Mouse (Mus musculus) myocyte (in vitro differentiated cells): ENCODE results near the gene Myo9a. TPM values are rescaled to one million over a fixed set of nuclear protein-coding genes. Genes with fewer than 3 reads are reported as not detected.

Experiments used
- H3K27me3 ChIP-seq: one replicate; pipeline ENCODE4 v1.6.1; 2011; ENCODE audit not compliant: control insufficient read depth, insufficient read depth, insufficient read length
- H3K36me3 ChIP-seq: one replicate; pipeline ENCODE4 v1.6.1; 2011; ENCODE audit not compliant: control insufficient read depth, insufficient read depth
- H3K4me2 ChIP-seq: one replicate; pipeline ENCODE4 v1.6.1; 2011; ENCODE audit warnings: low read depth, control low read depth
- H3K4me3 ChIP-seq: one replicate; pipeline ENCODE4 v1.5.1; 2011; ENCODE audit warnings: mild to moderate bottlenecking, control low read depth, moderate library complexity
- H3K79me2 ChIP-seq: one replicate; pipeline ENCODE4 v1.6.1; 2011; ENCODE audit not compliant: control insufficient read depth, insufficient read depth
- H3ac ChIP-seq: one replicate; pipeline ENCODE4 v1.6.1; 2011; ENCODE audit not compliant: control insufficient read depth, insufficient read length
- CEBPB ChIP-seq: IDR thresholded peaks from 2 replicates; pipeline ENCODE4 v1.6.1; 2011; ENCODE audit warnings: mild to moderate bottlenecking, moderate library complexity; ENCODE audit not compliant: poor library complexity, insufficient read depth, severe bottlenecking
- E2F4 ChIP-seq: IDR thresholded peaks from one replicate; pipeline ENCODE4 v1.6.1; 2011; ENCODE audit warnings: mild to moderate bottlenecking, control low read depth, moderate library complexity; ENCODE audit not compliant: insufficient read depth
- MAX ChIP-seq: IDR thresholded peaks from one replicate; pipeline ENCODE4 v1.6.1; 2011; ENCODE audit warnings: low read depth, mild to moderate bottlenecking, control low read depth
- MYOD1 ChIP-seq, 3 experiments: IDR thresholded peaks; one replicate each; pipeline ENCODE4 v1.6.1; 2011; ENCODE audit warnings: control low read depth in 2 of 3, low read depth in 2 of 3, mild to moderate bottlenecking in 2 of 3, moderate library complexity in 1 of 3; ENCODE audit not compliant: insufficient read length in 2 of 3, control insufficient read depth in 1 of 3
- MYOG ChIP-seq, 3 experiments: IDR thresholded peaks; one replicate each; pipeline ENCODE4 v1.6.1; 2011; ENCODE audit warnings: control low read depth in 2 of 3, low read depth in 2 of 3, mild to moderate bottlenecking in 2 of 3; ENCODE audit not compliant: insufficient read length in 2 of 3, control insufficient read depth in 1 of 3, insufficient read depth in 1 of 3
- POLR2A ChIP-seq: IDR thresholded peaks from one replicate; pipeline ENCODE4 v1.6.1; 2011; ENCODE audit warnings: low read depth, mild to moderate bottlenecking, control low read depth, moderate library complexity; ENCODE audit not compliant: insufficient read length
- POLR2AphosphoS2 ChIP-seq: IDR thresholded peaks from one replicate; pipeline ENCODE4 v1.6.1; 2011; ENCODE audit warnings: low read depth, control low read depth; ENCODE audit not compliant: insufficient read length
- REST ChIP-seq: IDR thresholded peaks from one replicate; pipeline ENCODE4 v1.6.1; 2011; ENCODE audit warnings: mild to moderate bottlenecking, control low read depth, moderate library complexity; ENCODE audit not compliant: insufficient read depth, insufficient read length
- SRF ChIP-seq: IDR thresholded peaks from one replicate; pipeline ENCODE4 v1.6.1; 2011; ENCODE audit warnings: low read depth; ENCODE audit not compliant: control insufficient read depth, insufficient read length
- TCF12 ChIP-seq: IDR thresholded peaks from one replicate; pipeline ENCODE4 v1.6.1; 2011; ENCODE audit warnings: mild to moderate bottlenecking, control low read depth; ENCODE audit not compliant: poor library complexity, insufficient read depth, severe bottlenecking
- TCF3 ChIP-seq: IDR thresholded peaks from one replicate; pipeline ENCODE4 v1.6.1; 2011; ENCODE audit warnings: low read depth, control low read depth; ENCODE audit not compliant: insufficient read length
- USF1 ChIP-seq: IDR thresholded peaks from one replicate; pipeline ENCODE4 v1.6.1; 2011; ENCODE audit warnings: low read depth, mild to moderate bottlenecking, control low read depth, moderate library complexity
- polyA plus RNA-seq: library from polyadenylated mRNA; unstranded; fragments of >200 nt; fragmentation: generic; extraction: Trizol; gene quantifications from one replicate; pipeline ENCODE4 v1.2.1, GENCODE M21; 2012; ENCODE audit warnings: missing spikeins

Myo9a gene
- polyA plus RNA-seq, 1 experiment, result 3.5 TPM

DNA sequence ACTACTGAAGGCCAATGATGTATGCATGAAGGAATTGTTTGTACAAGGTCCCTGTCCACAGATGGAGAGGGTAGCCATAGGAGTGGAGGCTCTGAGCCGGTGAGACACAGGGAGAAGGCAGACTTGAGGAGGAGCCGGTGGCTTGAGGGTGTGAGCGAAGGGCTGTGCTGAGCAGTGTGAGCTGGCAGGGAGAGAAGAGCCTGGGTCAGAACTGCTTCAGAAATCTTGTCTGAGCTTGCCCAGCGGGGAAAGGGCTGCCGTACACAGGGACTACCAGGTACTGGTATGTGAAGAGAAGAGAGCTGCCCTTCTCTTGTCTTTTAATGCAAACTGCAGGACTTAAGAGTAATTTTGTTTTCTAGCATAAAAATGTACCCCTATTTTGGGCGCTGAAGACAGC is 17.6 kb upstream of the Myo9a start:
- TF ChIP-seq REST (no peak), MYOG (IDR thresholded peaks at IDR 0.05; ENCODE audit: control insufficient read depth in 1 of 3, insufficient read depth in 1 of 3, insufficient read length in 2 of 3, low read depth in 2 of 3) (no peak), TCF12 (no peak), USF1 (no peak), POLR2A (no peak), E2F4 (no peak), SRF (no peak), MYOD1 (IDR thresholded peaks at IDR 0.05; ENCODE audit: control insufficient read depth in 1 of 3, insufficient read length in 2 of 3, low read depth in 2 of 3) (no peak), CEBPB (no peak), MAX (no peak), POLR2AphosphoS2 (no peak), TCF3 (no peak)
- Histone ChIP-seq H3K79me2 (no peaks in the 10 kb centered on the region), H3K27me3 (no peaks in the 10 kb centered on the region), H3K36me3 (no peaks in the 10 kb centered on the region), H3K4me2 (no peak overlapping the region), H3ac (no peak overlapping the region), H3K4me3 (no peak overlapping the region)

DNA sequence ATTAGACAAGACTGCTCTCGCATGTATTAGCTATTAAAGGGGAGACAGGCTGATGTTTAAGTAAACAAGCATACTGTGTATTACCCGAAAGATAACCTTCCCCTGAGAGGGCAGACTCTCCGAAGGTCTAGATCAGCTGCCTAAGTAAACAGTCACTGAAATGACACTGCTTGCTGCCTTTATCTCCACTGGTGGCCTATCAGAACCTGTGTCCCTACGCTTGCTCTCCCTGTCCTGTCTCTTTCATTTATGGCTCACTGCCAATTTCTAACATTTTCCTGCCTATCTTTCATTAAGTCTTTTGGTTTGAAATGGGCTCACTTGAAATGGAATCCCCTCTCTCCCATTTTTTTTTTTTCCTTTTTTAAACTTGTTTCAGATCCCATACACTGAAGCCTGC is 15.3 kb upstream of the Myo9a start:
- Histone ChIP-seq H3K79me2 (no peaks in the 10 kb centered on the region), H3K4me2 (no peak overlapping the region), H3K27me3 (no peaks in the 10 kb centered on the region), H3ac (no peak overlapping the region), H3K36me3 (no peaks in the 10 kb centered on the region), H3K4me3 (no peak overlapping the region)
- TF ChIP-seq TCF3 (no peak), E2F4 (no peak), CEBPB (no peak), POLR2AphosphoS2 (no peak), MYOG (IDR thresholded peaks at IDR 0.05; ENCODE audit: control insufficient read depth in 1 of 3, insufficient read depth in 1 of 3, insufficient read length in 2 of 3, low read depth in 2 of 3) (no peak), MAX (no peak), REST (no peak), TCF12 (no peak), POLR2A (no peak), MYOD1 (IDR thresholded peaks at IDR 0.05; ENCODE audit: control insufficient read depth in 1 of 3, insufficient read length in 2 of 3, low read depth in 2 of 3) (no peak), SRF (no peak), USF1 (no peak)

DNA sequence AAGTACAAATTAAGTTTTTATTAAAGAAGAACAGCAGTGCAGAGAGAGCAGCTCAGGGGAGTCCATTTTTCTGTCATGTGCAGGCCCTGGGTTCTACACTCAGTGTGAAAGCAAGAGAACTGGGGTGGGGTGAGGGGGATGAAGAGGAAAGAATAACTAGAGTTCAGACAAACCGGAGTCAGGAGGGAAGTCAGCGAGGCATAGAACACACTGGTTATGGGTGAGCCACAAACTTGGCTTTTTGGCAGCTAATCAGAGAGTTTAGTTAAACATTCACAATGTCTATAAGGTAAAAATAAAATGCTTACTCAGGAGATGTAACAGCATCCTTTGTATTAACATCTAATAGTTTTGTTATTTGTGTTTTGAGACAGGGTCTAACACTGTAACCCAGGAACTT is 10.1 kb upstream of the Myo9a start:
- no peak overlapping the region for H3K4me2 ChIP-seq
- no peaks in the 10 kb centered on the region for H3K27me3 ChIP-seq
- TF ChIP-seq TCF3 (no peak), USF1 (no peak), POLR2AphosphoS2 (no peak), MYOD1 (IDR thresholded peaks at IDR 0.05; ENCODE audit: control insufficient read depth in 1 of 3, insufficient read length in 2 of 3, low read depth in 2 of 3) (no peak), CEBPB (no peak), E2F4 (no peak), POLR2A (no peak), SRF (no peak), MYOG (IDR thresholded peaks at IDR 0.05; ENCODE audit: control insufficient read depth in 1 of 3, insufficient read depth in 1 of 3, insufficient read length in 2 of 3, low read depth in 2 of 3) (no peak), MAX (no peak), TCF12 (no peak), REST (no peak)
- no peak overlapping the region for H3K4me3 ChIP-seq
- H3K36me3 ChIP-seq, result no peaks in the 10 kb centered on the region
- no peaks in the 10 kb centered on the region for H3K79me2 ChIP-seq
- no peak overlapping the region for H3ac ChIP-seq

DNA sequence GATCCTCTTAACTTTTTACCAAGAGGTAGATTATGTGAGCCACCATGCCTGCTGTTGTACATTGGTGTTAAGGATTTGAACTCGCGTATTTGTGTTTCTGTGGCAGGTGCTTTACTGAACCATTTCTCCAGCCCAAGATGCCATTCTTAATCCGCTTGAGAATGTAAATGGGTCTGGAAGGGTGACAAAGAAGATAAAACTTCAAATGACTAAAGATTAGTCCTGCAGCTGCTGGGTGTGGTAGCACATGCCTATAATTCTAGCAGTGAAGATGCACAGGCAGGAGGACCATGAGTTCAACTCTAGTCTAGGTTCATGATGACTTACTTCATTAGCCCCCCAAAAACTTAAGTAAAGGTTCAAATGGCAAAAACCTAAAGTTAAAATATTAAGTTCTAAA is 6.8 kb upstream of the Myo9a start:
- H3K27me3 ChIP-seq, result no peaks in the 10 kb centered on the region
- H3K79me2 ChIP-seq, result no peaks in the 10 kb centered on the region
- no peak for TF ChIP-seq E2F4
- peak in 1 of 3 experiments; percentile 49 for TF ChIP-seq MYOG (IDR thresholded peaks at IDR 0.05; ENCODE audit: control insufficient read depth in 1 of 3, insufficient read depth in 1 of 3, insufficient read length in 2 of 3, low read depth in 2 of 3)
- TF ChIP-seq SRF, result no peak
- H3K4me3 ChIP-seq, result no peak overlapping the region
- H3K36me3 ChIP-seq, result no peaks in the 10 kb centered on the region
- no peak overlapping the region for H3K4me2 ChIP-seq
- no peak overlapping the region for H3ac ChIP-seq

DNA sequence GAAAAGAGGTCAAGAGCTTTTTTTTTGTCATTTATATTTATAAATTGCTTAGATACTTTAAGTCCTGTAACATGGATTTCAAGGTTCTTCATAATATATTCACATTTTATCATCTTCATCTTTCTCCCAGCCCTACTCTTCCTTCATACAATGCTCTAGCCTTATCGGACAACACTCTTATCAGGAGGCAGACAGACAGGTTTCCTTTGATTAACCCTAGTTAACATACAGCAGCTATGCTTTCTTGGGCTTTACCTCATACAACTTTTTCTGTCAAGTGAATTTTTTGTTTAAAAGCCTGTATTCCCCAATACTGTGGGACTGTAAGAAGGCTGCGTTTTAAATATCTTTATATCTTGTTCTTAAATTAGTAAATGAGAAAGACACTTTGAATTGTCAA is 2.3 kb upstream of the Myo9a start:
- Histone ChIP-seq H3K27me3 (no peaks in the 10 kb centered on the region), H3K4me3 (no peak overlapping the region), H3K36me3 (no peaks in the 10 kb centered on the region), H3ac (no peak overlapping the region), H3K79me2 (peaks cover 26% of the 10 kb centered on the region), H3K4me2 (no peak overlapping the region)
- TF ChIP-seq SRF (no peak), MYOD1 (IDR thresholded peaks at IDR 0.05; ENCODE audit: control insufficient read depth in 1 of 3, insufficient read length in 2 of 3, low read depth in 2 of 3) (no peak), POLR2A (no peak), CEBPB (no peak), TCF3 (no peak), POLR2AphosphoS2 (no peak), MYOG (IDR thresholded peaks at IDR 0.05; ENCODE audit: control insufficient read depth in 1 of 3, insufficient read depth in 1 of 3, insufficient read length in 2 of 3, low read depth in 2 of 3) (no peak), E2F4 (no peak), USF1 (no peak), TCF12 (no peak), MAX (no peak), REST (no peak)
